Mouse (Mus musculus): ENCODE results near the gene Xpo4.
A peak's percentile ranks its signal among the peaks of the same experiment; 100 is the strongest.

Gene Xpo4

DNA sequence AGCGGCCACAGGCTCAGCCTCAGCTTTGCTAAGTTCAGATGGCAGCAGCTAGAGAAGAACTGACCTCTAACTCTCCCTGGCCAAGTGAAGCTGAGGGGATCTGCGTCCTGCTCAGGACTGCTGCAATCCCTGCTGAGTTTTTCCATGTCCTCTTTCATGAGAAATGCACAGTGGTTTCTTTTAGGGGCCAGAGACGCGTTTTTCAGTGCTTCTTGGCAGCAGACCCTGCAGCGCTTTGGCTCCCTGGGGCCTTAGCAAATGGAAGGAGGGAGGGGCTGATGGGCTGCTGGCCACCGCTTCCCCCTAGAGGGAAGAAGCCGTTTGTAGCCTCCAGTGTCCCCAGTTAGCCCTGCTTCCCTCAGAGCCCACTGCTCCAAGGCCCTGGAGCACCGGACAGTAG is 130.3 kb downstream of the Xpo4 start:
- DNase-seq, result no peak

DNA sequence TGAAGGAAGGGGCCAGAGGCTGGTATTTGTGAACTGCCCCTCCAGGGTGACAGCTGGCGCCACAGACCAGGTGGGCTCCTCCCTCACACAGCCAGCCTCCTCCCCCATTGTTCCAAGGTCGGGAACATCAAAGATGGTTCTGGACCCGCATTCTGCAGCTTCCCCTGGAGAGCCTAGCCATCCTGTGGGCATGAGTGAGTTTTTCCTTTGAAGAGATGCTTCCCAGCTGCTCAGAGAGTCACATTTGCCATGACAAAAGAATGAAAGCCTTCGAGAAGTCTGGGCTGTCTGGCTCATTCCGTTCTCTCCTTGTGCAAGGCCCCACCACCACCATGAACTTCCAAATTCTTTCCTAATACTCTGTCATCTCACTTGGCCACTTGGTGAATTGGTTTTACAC is 130.9 kb downstream of the Xpo4 start:
- DNase-seq, result no peak

DNA sequence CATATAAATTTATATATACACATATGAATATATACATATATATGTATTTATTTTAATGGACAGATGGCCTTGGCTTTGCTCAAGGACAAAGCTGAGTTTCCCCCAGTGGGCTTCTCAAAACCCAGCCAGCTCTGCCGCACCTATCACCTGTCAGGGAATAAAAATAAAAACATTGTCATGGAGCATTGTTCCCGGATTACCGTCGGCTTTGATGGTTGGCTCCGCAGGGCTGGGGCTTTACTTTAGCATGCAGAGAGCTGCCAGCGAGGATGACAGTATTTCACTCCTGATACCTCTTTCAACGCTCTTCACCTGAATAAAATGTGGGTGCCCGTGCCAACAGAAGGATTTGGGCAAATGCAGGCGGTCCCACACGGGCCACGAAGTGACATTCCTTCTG is 131.4 kb downstream of the Xpo4 start:
- no peak for DNase-seq

DNA sequence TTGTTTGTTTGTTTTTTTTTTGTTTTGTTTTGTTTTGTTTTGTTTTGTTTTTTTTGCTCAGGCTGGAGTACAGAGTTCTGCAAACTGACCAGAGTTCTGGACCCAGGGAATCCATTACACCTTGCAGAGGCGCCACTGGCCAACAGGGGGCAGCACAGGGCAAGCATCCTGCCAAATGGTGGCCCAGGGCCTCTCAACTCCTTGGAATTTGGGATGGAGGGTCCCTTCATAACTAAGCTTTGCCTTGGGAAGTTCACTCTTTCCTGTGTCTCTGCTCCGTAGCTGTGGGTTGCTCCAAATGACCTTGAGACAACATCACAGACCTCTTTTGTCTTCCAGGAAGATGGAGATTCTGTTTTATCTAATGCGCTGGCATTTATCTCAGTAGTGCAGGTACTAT is 132.0 kb downstream of the Xpo4 start:
- DNase-seq, result peak; percentile 58 to 61

DNA sequence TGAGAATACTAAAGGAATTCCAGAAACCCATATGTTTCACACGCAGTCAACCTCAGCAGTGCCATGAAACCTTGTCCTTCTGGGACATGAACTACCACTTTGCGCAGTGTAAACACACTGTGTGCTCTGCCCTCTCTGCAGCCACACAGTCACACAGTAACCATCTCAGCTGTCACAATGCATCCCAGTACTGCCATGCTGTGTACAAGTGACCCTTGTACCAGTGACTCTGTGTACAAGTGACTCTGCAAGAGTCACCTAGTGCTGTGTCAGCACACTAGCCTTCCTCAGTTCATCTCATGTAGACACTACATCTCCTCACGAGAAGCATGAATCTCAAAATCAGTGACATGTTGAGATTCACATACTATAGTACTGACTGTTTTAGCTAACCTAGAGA is 132.7 kb downstream of the Xpo4 start:
- DNase-seq, result no peak

DNA sequence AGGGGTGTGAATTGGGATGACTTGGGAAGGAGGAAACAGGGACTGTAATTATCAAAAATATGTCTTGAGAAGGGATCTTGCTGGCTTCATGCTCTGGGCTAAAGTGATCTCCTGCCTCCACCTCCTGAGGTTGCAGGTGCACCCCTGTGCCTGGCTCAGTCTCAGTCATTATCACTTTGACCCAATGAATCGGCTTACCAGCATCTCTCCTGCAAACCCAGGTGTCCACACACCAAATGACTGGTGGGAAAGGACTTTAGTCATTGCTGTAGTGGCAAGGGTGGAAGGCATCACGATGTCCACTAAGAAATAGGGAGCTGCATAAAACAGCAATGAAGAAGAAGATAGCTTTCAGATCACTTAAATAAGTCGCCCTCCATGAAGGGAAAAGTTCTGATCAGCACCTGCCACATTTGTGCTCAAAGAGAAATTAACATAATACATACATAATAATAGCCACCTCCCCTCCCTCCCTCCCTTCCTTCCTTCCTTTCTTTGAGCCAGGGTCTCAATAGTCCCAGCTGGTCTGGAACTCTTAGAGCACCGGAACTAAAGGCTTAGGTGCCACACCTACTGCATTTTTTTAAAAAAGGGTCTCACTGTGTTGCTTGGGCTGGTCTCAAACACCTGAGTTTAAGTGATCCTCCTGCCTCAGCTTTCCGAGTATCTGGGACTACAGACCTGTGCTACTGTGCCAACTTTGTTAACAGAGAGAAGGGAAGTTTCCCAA is 135.3 kb downstream of the Xpo4 start:
- no peak for DNase-seq

DNA sequence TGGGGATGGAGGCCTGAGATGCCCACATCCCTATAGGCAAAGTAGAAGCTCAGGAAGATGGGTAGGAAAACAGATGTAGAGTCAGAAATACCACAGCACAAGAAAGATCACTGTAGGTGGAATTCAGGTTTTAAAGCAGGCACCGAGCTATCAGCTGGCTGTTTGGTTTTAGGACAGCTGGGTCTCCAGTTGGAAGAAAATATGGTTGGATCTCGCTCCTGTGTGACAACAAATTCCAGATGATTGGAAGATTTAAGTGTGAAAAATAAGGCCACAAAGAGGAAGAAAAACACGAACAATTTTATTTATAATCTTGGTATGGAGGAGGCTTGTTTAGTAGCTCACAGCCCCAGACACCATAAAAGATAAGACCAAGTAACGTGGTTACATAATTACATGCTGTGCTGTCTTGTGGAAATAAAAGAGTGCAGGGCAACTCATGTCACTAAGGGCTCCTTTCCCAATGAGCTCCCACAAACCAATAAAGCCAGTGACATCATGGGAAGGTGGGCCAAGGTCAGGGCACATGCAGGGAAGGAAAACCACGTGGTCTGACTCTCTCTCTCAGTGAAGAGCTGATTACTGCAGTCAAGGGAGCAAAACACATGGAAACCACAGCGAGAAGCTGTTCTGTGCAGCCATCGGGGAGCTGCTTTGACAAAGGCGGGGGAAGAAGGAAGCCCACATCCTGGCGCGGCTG is 136.0 kb downstream of the Xpo4 start:
- DNase-seq, result no peak

DNA sequence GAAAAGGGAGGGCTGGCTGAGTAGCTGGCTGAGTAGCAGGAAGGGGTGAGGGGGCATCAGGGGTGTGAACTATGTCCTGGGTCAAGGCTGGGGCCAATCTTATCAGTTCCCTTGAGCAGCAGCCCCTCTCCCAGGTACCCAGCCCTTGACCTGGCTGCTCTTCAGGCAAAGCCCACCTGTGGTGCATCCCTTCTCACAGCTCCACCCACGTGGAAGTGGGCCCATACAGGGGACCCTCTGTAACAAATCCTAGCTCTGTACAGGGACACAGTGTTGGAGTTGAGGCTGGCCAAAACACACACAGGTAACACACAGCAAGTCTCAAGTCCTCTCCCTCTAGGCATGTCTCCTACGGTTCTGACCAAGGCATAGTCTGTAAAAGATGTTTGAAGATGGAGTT is 137.6 kb downstream of the Xpo4 start:
- no peak for DNase-seq

All from B cell, adult 2 months (primary cell).